Mouse (Mus musculus) olfactory bulb, adult 2 months (tissue): ENCODE results near the gene Atp6v1e1.

Experiments
- CTCF ChIP-seq: fragments of 200-500 bp; IDR thresholded peaks from 2 replicates; pipeline ENCODE4 v1.5.1; 2012; ENCODE audit warnings: low read depth, mild to moderate bottlenecking, low read length, moderate library complexity; ENCODE audit not compliant: insufficient read depth
- POLR2A ChIP-seq: fragments of 200-500 bp; IDR thresholded peaks from 2 replicates; pipeline ENCODE4 v1.6.1; 2012; ENCODE audit warnings: mild to moderate bottlenecking, low read depth, low read length, moderate library complexity; ENCODE audit not compliant: insufficient read depth

DNA sequence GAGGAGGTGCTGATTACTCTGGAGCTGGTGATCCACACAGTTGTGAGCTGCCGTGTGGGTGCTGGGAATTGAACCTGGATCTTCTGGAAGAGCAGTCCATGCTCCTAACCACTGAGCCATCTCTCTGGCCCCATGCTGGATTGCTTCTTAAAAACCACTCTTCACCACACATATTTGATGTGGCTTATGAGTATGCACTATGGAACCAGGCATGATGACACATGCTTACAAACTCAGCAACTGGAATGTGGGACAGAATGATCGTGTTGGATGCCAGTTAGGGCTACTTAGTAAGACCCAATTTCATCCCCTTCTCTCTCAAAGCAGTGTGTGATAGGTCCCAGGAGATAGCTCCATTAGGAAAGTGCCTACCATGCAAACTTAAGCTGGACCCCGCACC, 37.5 kb upstream of the Atp6v1e1 start:
- TF ChIP-seq POLR2A (no peak), CTCF (no peak)
